Mouse (Mus musculus) cortical plate, adult 2 months (tissue): ENCODE measurements at regions not wholly inside any gene's neighbourhood (a gene's known extent, or its start where the extent isn't known, plus 50 kb on each side); places are given as distances from the start of the nearest gene placed in this dataset.

Experiments used
- CTCF ChIP-seq: fragments of 200-500 bp; IDR thresholded peaks from 2 replicates; pipeline ENCODE4 v1.5.1; 2011; ENCODE audit warnings: mild to moderate bottlenecking, control low read depth, low read length; ENCODE audit not compliant: insufficient read depth; ENCODE audit errors: extremely low read depth
- POLR2A ChIP-seq: fragments of 200-500 bp; IDR thresholded peaks from 2 replicates; pipeline ENCODE4 v1.6.1; 2011; ENCODE audit warnings: mild to moderate bottlenecking, low read length, control low read depth; ENCODE audit not compliant: insufficient read depth; ENCODE audit errors: extremely low read depth

DNA sequence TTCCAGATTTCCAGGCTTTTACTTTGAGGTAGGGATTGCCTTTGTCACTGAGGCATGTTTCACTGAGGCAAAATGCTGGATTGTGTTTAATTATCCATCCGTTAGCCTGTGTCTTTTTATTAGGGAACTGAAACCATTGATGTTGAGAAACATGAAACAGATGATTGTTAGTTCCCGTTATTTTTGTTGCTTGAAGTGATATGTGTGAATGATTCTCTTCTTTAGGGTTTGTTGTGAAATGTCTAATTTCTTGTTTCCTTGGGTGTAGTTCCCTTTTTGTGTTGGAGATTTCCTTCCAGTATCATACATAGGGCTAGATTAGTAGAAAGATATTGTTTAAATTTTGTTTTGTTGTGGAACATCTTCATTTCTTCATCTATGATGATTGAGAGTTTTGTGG lies 121.2 kb upstream of the Tyrp1 start:
- TF ChIP-seq CTCF: no peak
- TF ChIP-seq POLR2A: no peak
